Mouse (Mus musculus) ovary, postnatal 14 days (tissue): ENCODE results near the gene Mmd.
A peak's percentile ranks its signal among the peaks of the same experiment; 100 is the strongest.

Source experiments
- DNase-seq: peaks from one replicate; pipeline ENCODE4 v3.0.0; 2022; ENCODE audit warnings: low spot score

Gene Mmd

DNA sequence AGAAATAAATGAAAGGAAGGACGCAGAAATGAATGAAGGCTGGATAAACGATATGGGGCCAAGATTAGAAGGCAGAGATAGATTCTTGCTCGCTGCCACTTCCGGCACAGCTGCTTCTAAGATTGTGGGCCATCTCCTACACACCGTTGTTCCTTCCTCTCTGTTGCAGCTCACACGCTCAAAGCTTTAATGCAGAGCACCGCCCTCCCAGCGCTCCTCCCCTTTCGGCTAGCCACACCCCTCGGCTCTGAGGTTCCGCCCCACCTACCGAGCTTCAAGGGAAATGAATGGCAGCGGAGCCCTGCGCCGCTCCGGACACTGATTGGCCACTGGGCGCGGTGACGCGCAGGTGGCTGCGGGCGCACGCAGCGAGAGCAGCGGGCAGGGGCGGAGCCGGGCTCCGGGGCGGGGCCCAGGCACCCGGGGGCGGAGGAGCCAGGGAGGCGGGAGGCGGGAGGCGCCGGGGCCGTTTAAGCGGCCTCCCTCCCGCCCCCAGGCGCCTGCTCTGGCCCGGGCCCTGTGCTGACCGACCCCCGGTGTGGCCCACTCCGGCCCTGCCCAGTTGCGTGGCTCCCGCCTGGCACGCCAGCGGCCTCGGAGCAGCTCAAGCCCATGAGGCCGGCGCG lies at the start of gene Mmd:
Gene Mmd, plus strand, starts transcription at position 432 of the 626 bp plus-strand sequence.
- DNase-seq: peak; percentile 95

DNA sequence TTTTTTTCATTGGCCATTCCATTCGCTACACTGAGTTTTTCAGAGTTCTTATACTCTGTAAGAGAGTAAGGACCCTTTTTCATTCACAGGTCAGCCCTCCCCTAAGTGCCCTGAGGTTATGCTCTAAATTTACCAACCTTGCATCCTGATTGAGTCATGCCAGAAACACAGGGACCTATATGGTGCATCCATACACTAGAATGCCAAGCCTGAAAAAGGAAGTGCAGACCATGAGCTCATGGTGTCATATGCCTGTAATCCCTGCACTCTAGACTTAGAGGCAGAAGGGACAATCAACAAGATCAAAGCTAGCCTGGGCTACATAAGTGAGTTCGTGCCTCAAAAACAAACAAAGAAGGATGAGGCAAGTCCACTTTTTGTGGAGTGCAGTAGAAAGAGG lies 48.4 kb upstream of the Mmd start:
- DNase-seq: no peak

DNA sequence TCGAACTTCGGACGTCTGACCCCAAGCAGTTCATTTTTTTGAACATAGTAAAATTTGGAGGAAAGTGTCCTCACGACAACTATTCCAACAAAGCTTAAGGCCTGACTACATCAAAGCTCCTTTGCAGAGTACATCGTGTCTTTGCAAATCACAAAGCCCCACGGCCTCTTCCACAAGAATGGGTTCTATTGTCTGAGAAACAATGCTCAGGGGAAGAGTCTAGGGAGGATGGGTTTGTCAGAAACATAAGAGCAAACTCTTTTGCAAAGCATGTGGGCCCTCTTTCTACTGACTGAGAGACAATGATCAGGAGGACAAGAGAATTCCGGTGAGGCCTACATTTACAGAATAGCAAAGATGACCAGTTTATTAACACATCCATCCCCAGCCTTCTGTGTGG lies 35.0 kb upstream of the Mmd start:
- no peak for DNase-seq

DNA sequence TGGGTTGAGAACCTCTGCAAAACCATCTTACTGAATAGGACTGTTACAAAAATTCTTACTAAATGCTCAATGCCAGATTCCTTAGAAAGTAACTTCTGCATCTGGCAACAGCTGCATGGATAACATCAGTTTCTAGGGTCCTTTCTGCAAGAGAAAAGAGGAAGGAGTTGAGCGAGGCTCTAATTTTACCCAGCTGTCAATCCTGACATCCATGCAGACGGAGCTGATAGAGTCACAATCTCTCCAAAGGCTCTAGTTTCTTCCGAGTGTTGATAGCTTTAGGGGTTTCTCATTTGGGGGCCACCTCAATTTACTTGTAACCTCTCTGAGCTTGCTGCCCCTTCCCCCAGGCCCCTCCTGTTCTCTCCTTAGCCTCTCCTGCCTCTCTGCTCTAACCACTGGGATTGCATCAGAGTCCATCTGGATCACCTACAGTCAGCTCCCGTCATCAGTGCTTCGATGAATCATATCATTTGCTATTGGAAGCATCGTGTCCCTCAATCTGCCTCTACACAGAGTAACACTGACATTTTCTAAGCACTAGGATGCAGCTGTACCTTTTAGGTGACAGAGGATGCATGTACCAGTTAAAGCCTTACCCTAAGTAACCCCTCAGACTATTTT lies 29.1 kb upstream of the Mmd start:
- no peak for DNase-seq

DNA sequence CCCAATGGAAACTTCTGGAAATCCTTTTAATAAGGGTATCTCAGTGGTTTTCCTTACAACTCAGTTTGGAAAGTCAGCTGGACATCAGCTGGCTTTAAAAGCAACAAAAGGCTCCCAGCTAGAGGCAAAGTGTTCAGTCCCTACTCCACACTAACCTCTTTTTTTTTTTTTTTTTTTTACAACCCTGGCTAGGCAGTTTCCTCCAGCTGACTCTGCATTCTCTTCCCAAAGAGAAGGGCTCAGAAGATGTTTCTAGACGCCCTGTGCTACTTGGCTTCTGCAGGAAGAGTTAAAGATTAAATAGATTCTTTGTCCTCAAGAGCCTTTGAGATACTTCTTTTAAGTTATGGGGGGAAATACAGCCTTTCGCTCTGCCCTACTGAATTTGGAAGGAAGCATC lies 28.5 kb upstream of the Mmd start:
- no peak for DNase-seq

DNA sequence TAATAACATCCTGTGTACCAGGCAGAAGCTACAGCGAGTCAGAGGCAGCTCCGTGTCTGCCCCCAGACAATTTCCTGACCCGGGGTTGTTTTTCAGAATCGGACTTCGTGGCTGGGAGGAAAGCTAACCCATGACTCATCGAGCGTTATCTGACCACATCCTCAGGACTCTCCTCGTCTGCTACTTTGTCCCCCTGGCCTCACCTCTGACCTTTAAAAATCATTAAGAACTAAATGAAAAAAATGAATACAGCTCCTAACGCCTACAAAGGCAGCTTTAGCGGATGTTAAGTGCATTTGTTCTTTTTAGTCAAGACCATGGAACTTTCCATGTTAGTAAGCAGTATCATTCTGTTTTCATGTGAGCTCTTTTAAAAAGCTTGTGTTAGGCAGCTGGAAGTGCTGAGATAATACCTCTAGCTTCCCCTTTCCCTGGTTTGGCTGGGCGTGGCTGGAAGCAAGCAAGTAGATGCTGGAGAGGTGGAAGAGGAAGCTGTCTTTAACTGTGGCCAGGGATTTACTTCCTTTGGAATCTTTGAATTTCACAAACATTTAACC lies 24.3 kb upstream of the Mmd start:
- DNase-seq: no peak

DNA sequence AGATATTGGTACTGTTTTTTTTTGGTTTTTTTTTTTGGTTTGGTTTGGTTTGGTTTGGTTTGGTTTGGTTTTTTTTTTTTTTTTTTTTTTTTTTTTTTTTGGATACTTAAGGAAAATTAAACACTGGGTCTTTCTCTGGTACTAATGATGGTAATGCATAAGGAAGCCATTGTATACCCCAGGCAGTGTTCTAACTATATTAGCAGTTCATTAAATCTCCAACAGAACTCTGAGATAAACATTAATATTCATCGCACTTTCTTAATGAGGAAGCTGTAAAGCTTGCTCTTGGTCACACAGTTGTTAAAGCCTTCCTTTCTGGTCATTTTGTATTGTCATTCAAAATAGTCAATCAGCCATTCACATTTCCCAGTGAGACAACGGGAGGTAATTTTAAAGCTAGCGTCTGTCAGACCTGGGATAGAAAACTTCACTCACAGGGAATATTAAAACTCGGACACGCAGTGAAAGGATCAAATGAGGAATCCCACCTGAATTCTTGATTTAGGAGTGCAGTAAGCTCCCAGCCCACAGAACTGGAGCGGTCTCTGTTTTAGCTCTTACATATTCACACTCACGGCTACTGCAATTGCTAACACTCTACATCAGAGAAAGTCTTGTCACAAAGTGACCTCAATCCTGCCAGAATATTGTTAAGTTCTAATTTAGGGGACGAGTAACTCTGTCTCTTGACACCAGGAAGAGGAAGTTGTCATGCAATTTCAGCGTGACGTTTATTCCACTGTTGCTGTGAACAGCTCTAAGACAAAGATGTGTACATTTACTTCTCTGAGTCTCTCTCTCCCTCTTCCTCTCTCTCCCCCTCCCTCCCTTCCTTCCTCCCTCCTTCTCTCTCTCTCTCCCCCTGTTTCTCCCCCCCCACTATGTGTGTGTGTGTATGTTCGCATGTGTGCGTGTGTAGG lies 22.0 kb upstream of the Mmd start:
- DNase-seq: no peak

DNA sequence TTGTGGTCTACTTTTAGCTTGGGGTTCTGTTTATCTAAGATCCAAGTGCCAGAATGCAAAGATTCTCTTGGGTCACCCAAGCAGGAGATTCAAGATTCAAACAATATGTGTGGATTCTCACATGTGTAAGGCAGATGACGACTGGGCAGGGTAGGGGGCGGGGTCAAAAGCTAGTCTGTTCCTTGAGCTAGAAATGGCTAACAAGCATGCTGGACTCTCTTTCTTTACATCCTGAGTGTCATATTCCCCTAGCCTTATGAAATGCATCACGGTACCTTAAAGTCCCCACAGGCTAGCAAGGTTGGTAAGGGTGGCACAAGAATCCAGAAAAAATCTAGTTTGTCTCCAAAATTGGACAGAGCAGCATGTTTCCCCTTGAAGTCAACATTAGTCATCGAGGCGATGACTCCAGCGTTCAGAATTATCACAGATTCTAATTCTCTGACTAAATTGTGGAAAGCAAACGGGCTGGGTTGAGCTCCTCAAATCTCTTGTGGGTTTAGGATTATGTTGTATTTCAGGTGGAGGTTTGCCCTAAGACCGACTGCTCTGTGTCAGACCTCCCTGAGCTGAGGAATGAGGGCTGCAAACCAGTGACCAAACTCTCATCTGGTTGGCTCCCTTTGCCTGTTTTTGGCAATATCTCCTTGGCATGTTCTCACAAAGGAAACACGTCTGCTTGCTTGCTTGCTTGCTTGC lies 20.9 kb upstream of the Mmd start:
- no peak for DNase-seq

DNA sequence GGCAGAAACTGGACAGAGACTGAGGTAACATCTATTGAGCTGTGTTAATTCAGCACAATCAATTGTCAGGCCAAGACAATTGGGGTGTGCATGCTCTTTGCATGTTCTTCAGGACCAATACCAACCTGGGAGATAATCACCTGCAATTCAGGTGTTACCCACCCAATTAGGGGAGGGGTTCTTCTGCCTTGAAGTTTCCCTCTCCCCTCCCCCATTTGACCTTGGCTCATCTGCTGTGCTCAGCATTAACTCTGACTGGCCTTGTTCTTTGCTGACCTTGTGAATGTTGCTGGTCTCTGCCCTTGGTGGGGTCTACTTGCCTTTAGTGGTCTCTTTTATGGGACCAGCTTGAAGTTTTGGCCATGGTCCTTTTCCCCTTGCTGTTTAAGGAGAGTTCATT lies 19.5 kb upstream of the Mmd start:
- DNase-seq: no peak

DNA sequence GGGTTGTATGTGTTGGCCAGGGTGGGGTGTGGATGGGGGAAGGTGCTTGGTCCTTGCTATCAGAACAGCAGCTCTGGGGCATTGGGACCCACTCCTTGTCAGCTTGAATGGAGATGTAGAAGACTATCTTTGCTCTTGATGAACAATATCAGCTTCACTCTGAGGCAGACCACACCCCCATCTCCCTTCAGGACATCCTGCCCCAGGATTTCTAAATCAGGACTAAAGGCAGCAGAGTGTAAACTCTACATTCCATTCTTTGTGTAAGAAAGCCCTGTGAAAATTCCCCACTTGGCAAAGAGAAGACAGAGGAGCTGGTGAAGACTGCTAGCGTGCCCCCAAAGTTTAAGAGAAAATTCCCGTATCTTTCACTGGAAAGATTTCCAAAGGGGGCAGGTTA lies 18.6 kb upstream of the Mmd start:
- no peak for DNase-seq

DNA sequence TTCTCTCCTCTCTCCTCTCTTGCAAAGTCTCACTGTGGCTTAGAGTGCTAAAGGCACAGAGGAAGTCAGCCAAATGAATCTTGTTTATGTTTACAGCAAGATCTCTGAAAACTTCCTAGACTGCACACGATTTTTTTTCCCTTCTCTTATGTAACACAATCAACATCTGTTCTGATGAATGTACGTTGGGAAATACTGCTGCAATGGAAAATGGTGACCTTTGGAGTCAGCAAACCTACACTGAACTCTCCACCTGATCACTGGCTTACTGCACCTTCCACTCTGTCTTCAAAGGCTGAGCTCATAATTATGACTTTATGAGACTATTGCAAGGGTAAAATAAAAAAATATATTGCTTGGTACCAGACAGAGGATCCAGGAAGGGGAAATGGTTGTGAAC lies 17.6 kb upstream of the Mmd start:
- DNase-seq: no peak

DNA sequence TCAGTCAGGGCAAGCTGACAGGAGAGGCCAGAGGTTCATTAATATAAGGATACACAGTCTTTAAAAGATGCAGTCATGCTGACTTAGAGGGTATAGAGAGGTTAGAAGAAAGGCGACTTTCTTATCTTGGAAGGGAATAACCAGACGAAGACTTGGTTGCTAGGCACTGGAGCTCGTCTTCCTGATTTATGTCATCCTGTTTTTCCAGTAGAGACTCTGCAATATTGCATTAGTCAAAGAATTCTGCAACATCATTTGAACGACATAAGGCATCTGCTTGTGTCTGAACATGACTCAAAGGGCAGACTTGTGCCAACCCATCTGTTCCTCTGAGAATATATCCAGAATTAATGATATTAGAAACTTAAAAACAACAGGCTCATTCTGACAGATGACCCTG lies 16.6 kb upstream of the Mmd start:
- DNase-seq: no peak

DNA sequence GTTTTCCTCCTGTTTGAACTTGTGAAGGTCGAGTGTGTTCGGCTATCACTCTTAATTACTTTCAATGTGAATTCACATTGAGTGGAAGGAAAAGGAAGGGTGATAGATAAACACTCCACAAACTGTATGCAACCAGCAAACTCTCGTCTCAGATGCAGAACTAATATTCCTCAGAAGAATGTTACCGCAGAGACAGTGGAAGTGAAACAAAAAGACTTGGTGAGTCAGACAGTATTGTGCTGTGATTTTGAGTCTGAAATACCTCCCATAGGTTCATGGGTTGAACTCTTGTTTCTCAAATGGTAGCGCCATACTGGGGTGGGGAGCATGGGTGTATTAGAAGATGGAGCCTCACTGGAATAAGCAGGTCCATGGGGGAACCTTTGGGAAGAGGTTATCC lies 14.0 kb upstream of the Mmd start:
- no peak for DNase-seq

DNA sequence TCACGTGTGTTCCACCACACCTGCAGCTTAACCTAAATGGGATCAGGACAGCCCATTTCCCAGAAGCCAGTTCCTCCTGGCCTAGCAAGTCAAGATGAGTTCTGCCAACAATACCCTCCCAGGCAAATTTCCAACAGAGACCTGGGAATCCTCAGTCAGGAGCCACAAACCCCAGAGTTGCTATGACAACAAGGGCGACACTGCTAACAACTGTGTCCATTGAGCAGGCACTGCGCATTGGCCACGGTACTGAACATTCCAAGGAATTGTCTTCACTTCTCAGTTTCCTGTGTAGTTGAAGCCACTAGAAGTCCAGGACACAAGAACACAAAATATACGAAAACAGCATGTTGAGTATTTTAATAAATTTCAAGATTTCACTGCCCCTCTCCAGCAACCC lies 11.6 kb upstream of the Mmd start:
- DNase-seq: no peak

DNA sequence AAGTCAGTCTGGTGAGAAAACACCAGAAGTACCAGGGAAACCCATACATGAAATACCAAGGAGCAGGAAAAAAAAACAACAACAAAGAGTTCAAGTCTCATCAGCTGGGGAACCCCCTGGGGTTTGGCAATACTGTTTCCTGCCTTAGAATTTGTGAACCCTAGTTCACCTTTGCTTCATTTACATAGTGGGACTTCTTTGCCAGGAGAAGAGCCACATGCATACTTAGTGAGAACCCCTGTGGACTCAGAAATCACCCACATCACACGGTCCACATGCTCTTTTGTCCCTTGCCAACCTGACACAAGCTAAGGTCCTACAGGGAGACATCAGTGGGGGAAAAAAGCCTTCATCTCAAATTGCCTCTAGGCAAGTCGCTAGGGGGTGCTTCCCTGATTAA lies 10.6 kb upstream of the Mmd start:
- no peak for DNase-seq

DNA sequence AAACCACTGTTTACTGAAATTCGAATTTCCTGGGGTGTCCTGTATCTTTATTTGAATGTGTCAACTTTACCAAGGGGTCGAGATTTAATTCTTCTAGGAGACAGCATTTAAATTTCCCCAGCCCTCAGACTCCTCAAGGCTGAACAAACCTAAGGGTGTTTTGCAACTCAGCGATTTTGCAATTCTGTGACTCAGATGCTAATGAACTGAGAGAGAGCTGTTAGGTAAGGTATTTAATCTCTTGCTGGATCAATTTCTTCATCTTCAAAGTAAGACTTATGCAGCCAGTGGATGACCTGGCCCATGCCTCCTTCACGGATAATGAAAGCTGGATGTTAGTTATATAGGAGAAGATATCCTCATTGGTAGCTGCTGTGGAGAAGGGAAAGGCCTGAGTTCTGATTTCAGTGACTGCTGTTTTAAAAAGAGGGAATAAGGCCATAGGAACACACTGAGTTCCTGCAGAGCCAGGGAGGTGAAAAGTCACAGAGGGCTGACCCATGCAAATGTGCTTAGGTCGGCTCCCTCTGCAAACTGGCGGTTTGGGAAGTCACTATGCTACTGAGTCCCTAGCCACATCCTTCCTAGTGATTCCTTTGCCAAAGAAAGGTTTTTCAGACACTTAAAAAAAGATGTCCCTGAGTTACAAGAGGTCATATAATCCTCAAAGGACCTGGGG lies 8.5 kb upstream of the Mmd start:
- DNase-seq: no peak

DNA sequence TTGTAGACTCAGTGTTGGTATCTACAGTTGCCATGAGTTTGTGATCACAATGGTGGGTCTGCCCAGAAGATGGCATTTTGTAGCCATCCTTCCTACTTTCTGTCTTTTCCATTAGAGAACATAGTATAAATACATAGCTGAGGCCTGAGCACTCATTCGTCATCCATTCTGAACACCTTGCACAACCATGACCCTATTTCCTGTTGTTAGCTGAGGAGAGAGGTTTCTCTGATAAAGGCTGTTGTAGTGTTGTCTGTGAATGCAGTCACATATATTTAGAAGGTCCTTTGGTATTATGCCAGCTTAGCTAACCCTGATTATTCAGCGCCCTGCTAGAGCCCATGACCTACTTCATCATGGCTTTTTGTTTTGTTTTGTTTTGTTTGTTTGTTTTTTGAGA lies 7.4 kb upstream of the Mmd start:
- DNase-seq: no peak

DNA sequence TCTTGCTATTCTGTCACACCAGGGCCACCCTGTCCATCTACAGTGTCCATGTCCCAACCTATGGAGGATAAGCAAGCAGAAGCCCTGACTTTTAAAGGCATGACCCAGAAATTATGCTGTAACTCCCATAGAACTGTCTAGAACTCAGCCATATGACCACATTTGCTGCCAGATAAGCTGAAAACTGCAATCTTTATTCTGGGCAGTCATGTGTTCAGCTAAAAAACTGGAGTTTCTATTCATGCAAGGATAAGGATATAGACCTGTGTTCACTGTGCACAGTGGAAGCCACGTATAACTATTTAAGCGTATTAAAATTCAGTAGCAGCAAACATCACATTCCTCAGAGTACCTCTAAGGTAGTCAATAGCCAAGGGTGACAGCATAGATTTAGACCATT lies 6.0 kb upstream of the Mmd start:
- DNase-seq: no peak

DNA sequence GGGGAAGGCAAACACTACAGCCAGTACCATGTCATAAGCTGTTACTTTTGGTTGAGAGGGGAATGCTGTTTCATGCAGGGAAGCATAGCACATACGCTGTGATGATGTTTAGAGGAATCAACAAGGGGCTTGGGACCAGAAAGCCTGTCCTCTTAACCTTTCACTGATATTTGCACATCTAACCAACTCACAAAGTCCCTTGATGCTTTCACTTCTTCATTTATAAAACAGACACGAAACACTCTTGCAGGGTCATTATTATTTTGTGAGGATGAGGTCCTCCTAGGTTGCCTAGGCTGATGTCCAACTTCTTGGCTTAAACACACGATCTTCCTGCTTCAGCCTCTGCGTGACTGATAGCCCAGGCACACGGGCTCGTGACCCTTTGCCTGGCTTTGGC lies 3.6 kb upstream of the Mmd start:
- DNase-seq: no peak

DNA sequence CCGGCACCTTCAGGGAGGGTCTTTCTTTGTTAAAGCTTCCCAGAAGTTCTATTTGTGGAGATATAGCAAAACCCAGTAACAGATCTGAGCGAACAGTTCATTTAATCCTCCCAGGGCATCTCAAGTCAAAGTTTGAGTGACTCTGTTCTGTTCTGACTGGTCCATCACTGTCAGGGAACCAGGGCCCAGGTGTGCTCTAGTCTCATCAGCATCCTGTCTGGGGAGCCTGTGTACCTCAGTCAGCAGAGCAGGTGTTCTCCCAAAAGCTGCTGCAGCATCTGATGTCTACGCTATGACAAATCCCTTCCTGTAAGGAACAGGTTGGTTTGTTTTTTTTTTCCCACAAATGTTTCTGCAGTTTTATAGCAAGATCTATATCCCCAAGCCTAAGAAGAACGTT lies 2.6 kb upstream of the Mmd start:
- no peak for DNase-seq

DNA sequence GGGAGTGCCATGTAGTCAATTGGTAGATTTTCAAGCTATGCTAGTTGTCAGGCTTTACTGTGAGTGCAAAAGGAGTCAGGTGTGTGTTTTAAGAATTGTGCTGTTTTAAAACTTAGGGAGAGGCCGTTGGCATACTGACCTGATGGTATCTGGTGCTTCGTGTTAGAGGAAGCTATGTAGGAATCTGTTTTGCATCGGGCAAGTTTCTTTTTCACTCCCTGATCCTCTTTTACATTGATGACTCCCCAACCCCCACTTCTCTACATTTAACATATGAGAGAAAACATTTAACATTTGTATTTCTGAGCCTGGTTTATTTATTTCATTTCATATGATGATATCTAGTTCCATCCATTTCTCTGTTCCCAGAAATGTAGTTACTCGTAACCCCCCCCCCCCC lies 1.5 kb upstream of the Mmd start:
- no peak for DNase-seq

DNA sequence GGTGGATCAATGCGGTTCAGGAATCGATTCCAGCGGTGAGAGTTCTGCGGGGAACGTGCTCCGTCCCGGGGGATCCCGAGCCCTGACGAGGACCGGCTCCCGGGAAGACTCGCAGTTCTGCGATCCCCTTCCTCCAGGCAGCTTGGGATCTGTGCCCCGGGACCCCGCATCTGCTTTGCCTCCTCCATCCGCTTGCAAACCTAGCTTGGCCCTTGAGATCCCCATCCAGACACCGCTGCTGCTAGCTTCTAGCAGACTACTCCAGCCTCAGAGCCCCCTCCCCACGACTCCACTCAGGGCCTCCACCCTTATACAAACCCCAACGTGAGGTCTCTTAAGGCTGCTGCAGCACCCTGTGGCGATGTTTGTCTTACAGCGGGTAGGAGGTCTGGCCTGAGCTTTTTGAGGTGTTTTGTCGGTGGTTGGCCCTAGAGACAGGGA lies 465 bp downstream of the Mmd start:
- DNase-seq: no peak
